Mouse (Mus musculus) MEL (cell line): ENCODE measurements around the gene Snx3. TPM values are rescaled to one million over a fixed set of nuclear protein-coding genes. Genes with fewer than 3 reads are reported as not detected.

Experiments
- DNase-seq: peaks from one replicate; pipeline ENCODE4 v3.0.0; 2011; ENCODE audit warnings: low read depth, low spot score
- H3K27ac ChIP-seq: 2 replicates; pipeline ENCODE4 v1.5.1; 2012; ENCODE audit warnings: low read depth, mild to moderate bottlenecking, control low read depth, low read length, moderate library complexity; ENCODE audit not compliant: control insufficient read depth
- H3K27me3 ChIP-seq, 2 experiments: fragments of 150-350 bp in 1 of 2; sonication (generic) in 1 of 2; 2 replicates each; pipeline ENCODE4 v1.6.1; 2012; ENCODE audit warnings: low read length in 2 of 2, mild to moderate bottlenecking in 2 of 2, improper control_type of control experiment in 1 of 2, moderate library complexity in 1 of 2; ENCODE audit not compliant: insufficient read depth in 2 of 2, control insufficient read depth in 1 of 2
- H3K36me3 ChIP-seq, 2 experiments: 2 replicates each; pipeline ENCODE4 v1.6.1; 2012 to 2014; ENCODE audit warnings: low read length in 2 of 2, improper control_type of control experiment in 1 of 2, inconsistent platforms in 1 of 2, mild to moderate bottlenecking in 1 of 2; ENCODE audit not compliant: insufficient read depth in 2 of 2, control insufficient read depth in 1 of 2
- H3K4me1 ChIP-seq, 2 experiments: fragments of 150-350 bp in 1 of 2; sonication (generic) in 1 of 2; 2 replicates each; pipeline ENCODE4 v1.6.1; 2012; ENCODE audit warnings: low read length in 2 of 2, improper control_type of control experiment in 1 of 2, mild to moderate bottlenecking in 1 of 2; ENCODE audit not compliant: insufficient read depth in 2 of 2, control insufficient read depth in 1 of 2
- H3K4me3 ChIP-seq, 2 experiments: fragments of 150-350 bp in 1 of 2; sonication (generic) in 1 of 2; 2 replicates each; pipeline ENCODE4 v1.5.1; 2012; ENCODE audit warnings: low read depth in 2 of 2, low read length in 2 of 2, mild to moderate bottlenecking in 2 of 2, moderate library complexity in 2 of 2, control low read depth in 1 of 2, improper control_type of control experiment in 1 of 2; ENCODE audit not compliant: control insufficient read depth in 1 of 2, insufficient read depth in 1 of 2
- H3K79me2 ChIP-seq: 2 replicates; pipeline ENCODE4 v1.6.1; 2012; ENCODE audit warnings: mild to moderate bottlenecking, low read length, moderate library complexity; ENCODE audit not compliant: control insufficient read depth, poor library complexity, insufficient read depth
- H3K9ac ChIP-seq: 2 replicates; pipeline ENCODE4 v1.6.1; 2012; ENCODE audit warnings: low read depth, mild to moderate bottlenecking, control low read depth, low read length, moderate library complexity; ENCODE audit not compliant: control insufficient read depth, poor library complexity, severe bottlenecking
- H3K9me3 ChIP-seq: fragments of 150-350 bp; sonication (generic); replicated peaks from 2 replicates; pipeline ENCODE4 v1.6.1; 2012; ENCODE audit warnings: mild to moderate bottlenecking, low read length, improper control_type of control experiment, moderate library complexity; ENCODE audit not compliant: insufficient read depth
- CTCF ChIP-seq, 3 experiments: IDR thresholded peaks in 2 of 3; conservative IDR thresholded peaks in 1 of 3; 2 replicates each; pipeline ENCODE4 v1.5.1; 2011 to 2012; ENCODE audit warnings: low read length in 3 of 3, low read depth in 2 of 3, mild to moderate bottlenecking in 2 of 3, improper control_type of control experiment in 1 of 3, inconsistent platforms in 1 of 3, mixed read lengths in 1 of 3, moderate library complexity in 1 of 3; ENCODE audit not compliant: control insufficient read depth in 1 of 3, insufficient read depth in 1 of 3, poor library complexity in 1 of 3, severe bottlenecking in 1 of 3
- E2F4 ChIP-seq: IDR thresholded peaks from 2 replicates; pipeline ENCODE4 v1.6.1; 2011; ENCODE audit warnings: low read depth, low read length, improper control_type of control experiment, borderline replicate concordance
- ETS1 ChIP-seq: IDR thresholded peaks from 2 replicates; pipeline ENCODE4 v1.6.1; 2012; ENCODE audit warnings: low read depth, mild to moderate bottlenecking, inconsistent platforms, low read length, improper control_type of control experiment, moderate library complexity
- HCFC1 ChIP-seq: IDR thresholded peaks from 2 replicates; pipeline ENCODE4 v1.6.1; 2012; ENCODE audit warnings: low read depth, mild to moderate bottlenecking, inconsistent platforms, low read length, improper control_type of control experiment, moderate library complexity
- KAT2A ChIP-seq: conservative IDR thresholded peaks from 2 replicates; pipeline ENCODE4 v1.6.1; 2012; ENCODE audit warnings: low read depth, low read length, improper control_type of control experiment, inconsistent platforms
- MAX ChIP-seq: IDR thresholded peaks from 2 replicates; pipeline ENCODE4 v1.6.1; 2011; ENCODE audit warnings: low read length, improper control_type of control experiment
- POLR2AphosphoS5 ChIP-seq: IDR thresholded peaks from 2 replicates; pipeline ENCODE4 v1.6.1; 2012; ENCODE audit warnings: low read depth, borderline replicate concordance, mild to moderate bottlenecking, inconsistent platforms, low read length, moderate library complexity, mixed read lengths
- RAD21 ChIP-seq: IDR thresholded peaks from 2 replicates; pipeline ENCODE4 v1.6.1; 2011; ENCODE audit warnings: mild to moderate bottlenecking, low read depth, low read length, improper control_type of control experiment
- SMC3 ChIP-seq: IDR thresholded peaks from 2 replicates; pipeline ENCODE4 v1.6.1; 2011; ENCODE audit warnings: low read depth, low read length, improper control_type of control experiment
- TAL1 ChIP-seq: IDR thresholded peaks from 2 replicates; pipeline ENCODE4 v1.6.1; 2012; ENCODE audit warnings: mild to moderate bottlenecking, inconsistent platforms, low read length, moderate library complexity, mixed read lengths
- TBP ChIP-seq: IDR thresholded peaks from 2 replicates; pipeline ENCODE4 v1.8.0; 2011; ENCODE audit warnings: low read depth, low read length, improper control_type of control experiment
- USF1 ChIP-seq: IDR thresholded peaks from 2 replicates; pipeline ENCODE4 v1.6.1; 2014; ENCODE audit warnings: low read depth, mild to moderate bottlenecking, inconsistent platforms, low read length, improper control_type of control experiment, moderate library complexity
- USF2 ChIP-seq, 2 experiments: IDR thresholded peaks; 2 replicates each; pipeline ENCODE4 v1.6.1; 2011 to 2012; ENCODE audit warnings: improper control_type of control experiment in 2 of 2, low read length in 2 of 2, borderline replicate concordance in 1 of 2, inconsistent platforms in 1 of 2, low read depth in 1 of 2, mild to moderate bottlenecking in 1 of 2; ENCODE audit not compliant: insufficient read depth in 1 of 2
- ZKSCAN1 ChIP-seq: IDR thresholded peaks from 2 replicates; pipeline ENCODE4 v1.6.1; 2012; ENCODE audit warnings: low read depth, mild to moderate bottlenecking, inconsistent platforms, low read length, improper control_type of control experiment, moderate library complexity
- polyA plus RNA-seq, 2 experiments: library from polyadenylated mRNA; stranded (reverse) in 1 of 2; unstranded in 1 of 2; fragments of >175 nt in 1 of 2; fragments of >200 nt in 1 of 2; gene quantifications; 2 replicates each; pipeline versions ENCODE4 v1.2.1 to v1.2.4; 2012; ENCODE audit warnings: low replicate concordance in 2 of 2, low read depth in 1 of 2; ENCODE audit not compliant: insufficient read length in 2 of 2, insufficient read depth in 1 of 2, missing spikeins in 1 of 2
- total RNA-seq: library from RNA; depleted of rRNA; stranded (reverse); fragments of 300-350 nt; gene quantifications from 2 replicates; pipeline ENCODE4 v1.2.3, GENCODE M21; 2012

Snx3 gene
- total and polyA plus RNA-seq, 3 experiments: 107 to 320 TPM; not detected in 1

DNA sequence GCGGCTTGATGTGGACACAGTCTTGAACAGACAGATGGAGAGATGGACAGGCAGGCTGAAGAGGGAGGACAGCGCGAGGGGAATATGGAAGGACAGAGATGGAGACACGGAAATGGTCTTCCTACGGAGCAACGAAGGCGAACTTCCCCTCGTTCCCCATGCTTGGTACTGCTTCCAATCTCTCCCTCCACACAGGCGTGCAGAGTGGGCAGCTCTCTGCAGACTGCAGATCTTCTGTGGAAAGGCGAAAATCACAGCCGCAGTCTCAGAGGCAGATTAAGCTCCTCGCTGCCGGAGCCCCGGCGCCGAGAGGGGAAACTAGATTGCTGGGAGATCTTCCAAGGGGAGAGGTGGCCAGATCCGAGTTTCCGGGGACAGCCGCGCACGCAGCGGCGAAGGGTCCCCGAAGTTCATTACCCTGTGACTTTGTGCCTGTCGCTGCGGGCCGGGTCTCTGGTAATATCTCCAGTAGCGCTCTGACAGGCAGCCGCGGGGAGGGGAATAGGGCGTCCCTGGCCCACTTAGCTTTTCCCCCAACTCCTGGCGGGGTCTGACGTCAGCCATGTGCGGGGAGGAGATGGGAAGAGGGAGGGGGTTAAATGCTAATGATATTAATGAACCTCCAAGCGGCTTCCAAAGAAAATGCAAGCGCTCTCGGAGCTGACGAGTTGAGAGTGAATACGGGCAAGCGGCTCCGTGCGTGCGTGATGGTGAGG lies 81.5 kb downstream of the Snx3 start, which contains the start of the genes Nr2e1 and Ostm1:
Gene Nr2e1 (minus strand): TSS at position 476 of the 716 bp plus-strand sequence.
Gene Ostm1 (plus strand): TSS at position 666 of the 716 bp plus-strand sequence.
- H3K9ac ChIP-seq: no peak within 1 kb of the TSS
- peaks cover 0 to 3% of the 10 kb centered on the region in 2 experiments; a peak in 3 of 4 replicates for H3K27me3 ChIP-seq
- H3K27ac ChIP-seq: no peak within 1 kb of the TSS
- DNase-seq: no peak
- no peaks in the 10 kb centered on the region for H3K36me3 ChIP-seq
- H3K79me2 ChIP-seq: no peaks in the 10 kb centered on the region
- H3K4me3 ChIP-seq: no peak within 1 kb of the TSS
- no peak for TF ChIP-seq HCFC1
- no peaks in the 10 kb centered on the region for H3K4me1 ChIP-seq
- H3K9me3 ChIP-seq: no peaks in the 10 kb centered on the region

DNA sequence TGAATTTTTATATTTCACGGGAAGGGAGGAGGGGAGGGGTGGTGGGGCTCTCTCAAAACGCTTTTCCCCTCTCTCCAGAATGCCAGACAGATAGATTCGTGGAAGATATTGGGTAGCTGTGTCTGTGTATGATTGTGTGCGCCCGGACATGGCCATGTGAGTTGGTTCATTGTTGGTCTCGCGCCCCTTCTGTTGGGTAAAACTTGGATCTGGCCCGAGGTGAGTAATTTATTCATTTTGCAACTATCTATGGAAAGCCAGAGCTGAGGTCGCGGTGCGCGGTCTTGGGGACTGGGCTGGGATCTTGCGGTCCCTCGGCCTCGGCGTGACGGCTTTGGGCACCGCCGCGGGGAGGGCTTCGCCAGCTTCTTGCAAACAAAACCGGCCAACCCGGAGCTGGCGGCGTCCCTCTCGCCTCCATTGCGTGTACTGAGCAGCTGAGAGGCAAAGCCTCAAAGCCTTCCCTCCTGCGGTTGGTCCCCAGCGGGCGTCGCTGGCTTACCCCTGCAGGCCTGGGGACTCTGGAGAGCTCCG lies 82.1 kb downstream of the Snx3 start:
- no peaks in the 10 kb centered on the region for H3K4me1 ChIP-seq
- H3K79me2 ChIP-seq: no peaks in the 10 kb centered on the region
- H3K9ac ChIP-seq: no peak overlapping the region
- no peak overlapping the region for H3K27ac ChIP-seq
- H3K27me3 ChIP-seq: peaks cover 0 to 3% of the 10 kb centered on the region in 2 experiments; a peak in 3 of 4 replicates
- no peaks in the 10 kb centered on the region for H3K9me3 ChIP-seq
- DNase-seq: no peak
- H3K4me3 ChIP-seq: no peak overlapping the region
- TF ChIP-seq TAL1: no peak
- TF ChIP-seq ZKSCAN1: no peak
- TF ChIP-seq CTCF (IDR thresholded peaks at IDR 0.05 in 2 of 3, conservative IDR thresholded peaks at IDR 0.05 in 1 of 3; ENCODE audit: control insufficient read depth in 1 of 3, insufficient read depth in 1 of 3, low read depth in 2 of 3, low read length in 3 of 3, poor library complexity in 1 of 3, severe bottlenecking in 1 of 3): no peak
- TF ChIP-seq POLR2AphosphoS5: no peak
- no peak for TF ChIP-seq HCFC1
- TF ChIP-seq E2F4: no peak
- no peak for TF ChIP-seq TBP
- TF ChIP-seq ETS1: no peak
- no peak for TF ChIP-seq USF2 (IDR thresholded peaks at IDR 0.05; ENCODE audit: borderline replicate concordance in 1 of 2, insufficient read depth in 1 of 2, low read depth in 1 of 2, low read length in 2 of 2)
- TF ChIP-seq MAX: no peak
- no peak for TF ChIP-seq RAD21
- no peak for TF ChIP-seq KAT2A
- TF ChIP-seq USF1: no peak
- TF ChIP-seq SMC3: no peak
- no peaks in the 10 kb centered on the region for H3K36me3 ChIP-seq
